Mouse (Mus musculus) heart, embryonic 11.5 days (tissue): ENCODE data around the gene Nup54. TPM values are rescaled to one million over a fixed set of nuclear protein-coding genes. Genes with fewer than 3 reads are reported as not detected.

Experiments used
- ATAC-seq: fragments of 200-750 bp; cut with Nextera tagmentation; replicated peaks from 2 replicates; pipeline ENCODE4 v1.8.0; 2017; ENCODE audit warnings: moderate library complexity; ENCODE audit not compliant: insufficient number of reproducible peaks, low FRiP score, low TSS enrichment
- H3K27ac ChIP-seq: fragments of 300-500 bp; sonication (generic); 2 replicates; pipeline ENCODE4 v1.5.1; 2014; ENCODE audit warnings: mild to moderate bottlenecking, low read depth, low read length
- H3K27me3 ChIP-seq: fragments of 300-500 bp; sonication (generic); 2 replicates; pipeline ENCODE4 v1.6.1; 2014; ENCODE audit warnings: mild to moderate bottlenecking, low read length, mixed read lengths; ENCODE audit not compliant: control insufficient read depth, insufficient read depth
- H3K36me3 ChIP-seq: fragments of 300-500 bp; sonication (generic); 2 replicates; pipeline ENCODE4 v1.6.1; 2014; ENCODE audit warnings: mild to moderate bottlenecking, low read length, moderate library complexity, mixed read lengths; ENCODE audit not compliant: control insufficient read depth, insufficient read depth
- H3K4me1 ChIP-seq: fragments of 300-500 bp; sonication (generic); 2 replicates; pipeline ENCODE4 v1.6.1; 2014; ENCODE audit warnings: low read length; ENCODE audit not compliant: control insufficient read depth, insufficient read depth
- H3K4me2 ChIP-seq: fragments of 300-500 bp; sonication (generic); 2 replicates; pipeline ENCODE4 v1.6.1; 2014; ENCODE audit warnings: mild to moderate bottlenecking, moderate library complexity
- H3K4me3 ChIP-seq: fragments of 300-500 bp; sonication (generic); 2 replicates; pipeline ENCODE4 v1.5.1; 2014; ENCODE audit warnings: low read depth, low read length
- H3K9ac ChIP-seq: fragments of 300-500 bp; sonication (generic); 2 replicates; pipeline ENCODE4 v1.6.1; 2014; ENCODE audit warnings: mild to moderate bottlenecking, low read depth, low read length, moderate library complexity
- H3K9me3 ChIP-seq: fragments of 300-500 bp; sonication (generic); replicated peaks from 2 replicates; pipeline ENCODE4 v1.6.1; 2016; ENCODE audit warnings: low read length; ENCODE audit not compliant: control insufficient read depth
- WGBS: fragments of 180-500 bp; shearing (Covaris S2); extraction: QIAGEN DNeasy Blood & Tissue Kit; methylation state at CpG from one replicate; pipeline ENCODE4 v1.1.7; 2014; ENCODE audit not compliant: insufficient replicate concordance; 5-methylcytosine and 5-hydroxymethylcytosine counted together
- polyA plus RNA-seq: library from polyadenylated mRNA; unstranded; fragments of >200 nt; fragmentation: Nextera tagmentation; extraction: Ambion mirVana; gene quantifications from 2 replicates; pipeline ENCODE4 v1.2.1, GENCODE M21; 2014

Nup54 gene
- polyA plus RNA-seq, 1 experiment from 2014 or later, result 45.7 TPM

DNA sequence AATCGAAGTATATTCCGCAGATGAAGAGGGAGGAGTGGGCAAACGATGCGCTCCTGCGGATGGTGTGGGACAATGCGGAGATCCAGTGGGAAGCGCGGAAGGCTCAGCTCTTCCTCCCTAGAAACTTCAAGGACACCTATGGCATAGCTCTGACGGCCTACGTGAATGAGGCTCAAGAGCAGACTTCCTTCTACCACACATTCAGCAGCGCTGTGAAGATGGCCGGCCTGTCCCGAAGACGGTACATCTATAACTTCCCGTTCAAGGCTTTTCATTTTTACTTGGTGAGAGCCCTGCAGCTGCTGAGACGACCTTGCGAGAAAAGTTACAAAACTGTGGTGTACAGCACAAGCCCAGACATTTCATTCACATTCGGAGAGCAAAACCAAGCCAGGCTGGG, 42.5 kb downstream of the Nup54 start:
- no peak overlapping the region for H3K27ac ChIP-seq
- H3K4me2 ChIP-seq, result peak overlapping the region; percentile 51
- H3K9ac ChIP-seq, result no peak overlapping the region
- no peak for ATAC-seq
- peaks cover 19% of the 10 kb centered on the region for H3K4me1 ChIP-seq
- H3K4me3 ChIP-seq, result peak overlapping the region; percentile 24
- WGBS, result 37% methylated on average over 18 of the region's 18 CpGs
- H3K9me3 ChIP-seq, result no peaks in the 10 kb centered on the region
- peaks cover 11% of the 10 kb centered on the region; the same call in 1 of the 2 replicates for H3K27me3 ChIP-seq
- H3K36me3 ChIP-seq, result no peaks in the 10 kb centered on the region

GRCm38 (mm10) chr5:92390615-92391014, 44.4 kb downstream of the Nup54 start:
- H3K27me3 ChIP-seq, result peaks cover 11% of the 10 kb centered on the region; the same call in 1 of the 2 replicates
- WGBS, result 40% methylated on average over 8 of the region's 8 CpGs
- H3K4me3 ChIP-seq, result no peak overlapping the region
- peaks cover 31% of the 10 kb centered on the region for H3K4me1 ChIP-seq
- H3K36me3 ChIP-seq, result no peaks in the 10 kb centered on the region
- H3K9ac ChIP-seq, result 0 out of 2 replicates have a peak overlapping the region, but pooled peaks have one; percentile 19
- no peak overlapping the region for H3K27ac ChIP-seq
- H3K9me3 ChIP-seq, result no peaks in the 10 kb centered on the region
- no peak for ATAC-seq
- H3K4me2 ChIP-seq, result peak overlapping the region; percentile 39

DNA sequence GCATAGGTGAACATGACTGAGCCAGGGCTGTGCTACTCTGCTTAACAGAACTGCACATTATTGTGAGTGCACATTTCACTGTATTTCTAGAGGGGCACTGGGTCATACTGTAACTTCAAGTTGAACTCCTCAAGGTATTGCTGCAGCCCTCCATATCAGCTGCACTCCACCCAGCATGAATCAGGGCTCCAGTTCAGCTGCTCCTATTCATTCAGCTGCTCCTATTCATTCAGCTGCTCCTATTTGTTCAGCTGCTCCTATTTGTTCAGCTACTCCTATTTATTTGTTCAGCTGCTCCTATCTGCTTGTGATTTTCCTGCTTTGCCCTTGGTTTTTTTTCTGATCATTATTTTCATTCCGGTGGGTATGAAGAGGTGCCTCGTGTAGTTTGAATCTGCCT, 45.0 kb downstream of the Nup54 start:
- H3K36me3 ChIP-seq, result no peaks in the 10 kb centered on the region
- H3K9me3 ChIP-seq, result no peaks in the 10 kb centered on the region
- H3K4me2 ChIP-seq, result no peak overlapping the region; the same call in 1 of the 2 replicates
- ATAC-seq, result no peak
- WGBS, result 76% methylated on average over 2 of the region's 2 CpGs
- peaks cover 11% of the 10 kb centered on the region; the same call in 1 of the 2 replicates for H3K27me3 ChIP-seq
- H3K9ac ChIP-seq, result no peak overlapping the region
- no peak overlapping the region for H3K27ac ChIP-seq
- peaks cover 31% of the 10 kb centered on the region for H3K4me1 ChIP-seq
- H3K4me3 ChIP-seq, result no peak overlapping the region

DNA sequence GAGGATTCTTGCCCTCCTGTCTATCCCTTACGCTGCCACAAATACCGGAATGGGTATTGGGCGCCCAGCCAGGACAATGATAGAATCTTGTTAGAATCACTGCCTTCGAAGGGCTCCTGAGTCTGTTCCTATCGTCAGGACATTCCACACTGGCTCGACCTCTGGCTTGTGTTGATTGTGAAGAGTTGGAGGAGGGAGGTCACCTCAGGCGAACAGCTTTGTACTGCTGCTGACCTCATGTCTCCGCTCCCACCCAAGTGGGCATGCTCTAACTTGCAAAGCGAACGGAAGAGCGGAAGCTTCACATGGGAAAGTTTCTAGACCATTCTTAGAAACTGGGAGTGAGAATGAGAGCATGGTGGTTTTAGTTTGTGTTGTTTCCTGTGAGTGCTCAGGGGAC, 47.6 kb downstream of the Nup54 start:
- Histone ChIP-seq H3K36me3 (no peaks in the 10 kb centered on the region), H3K27ac (peak overlapping the region; percentile 54), H3K27me3 (no peaks in the 10 kb centered on the region), H3K9ac (no peak overlapping the region), H3K9me3 (no peaks in the 10 kb centered on the region), H3K4me3 (no peak overlapping the region), H3K4me2 (peak overlapping the region; percentile 52), H3K4me1 (peaks cover 31% of the 10 kb centered on the region)
- 35% methylated on average over 11 of the region's 11 CpGs for WGBS
- ATAC-seq, result no peak

DNA sequence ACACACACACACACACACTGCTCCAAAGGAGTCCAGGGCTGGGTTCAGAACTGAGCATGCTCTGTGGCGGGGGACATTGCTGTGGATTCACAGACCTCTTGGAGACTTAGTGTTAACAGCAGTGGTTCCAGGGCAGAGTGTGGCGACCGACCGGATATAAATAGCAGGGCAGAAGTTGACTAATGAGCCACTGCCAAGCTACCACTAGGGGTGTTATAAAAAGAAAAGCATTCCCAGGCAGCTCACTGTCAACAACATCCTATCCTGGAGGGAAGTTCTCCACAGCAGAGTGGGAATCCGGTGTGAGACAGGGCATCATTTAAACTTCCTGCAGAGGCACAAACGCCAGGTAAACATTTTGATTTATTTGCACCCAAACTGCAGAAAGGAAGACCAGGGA, 48.4 kb downstream of the Nup54 start:
- Histone ChIP-seq H3K27me3 (no peaks in the 10 kb centered on the region), H3K9ac (0 out of 2 replicates have a peak overlapping the region, but pooled peaks have one; percentile 10), H3K4me2 (peak overlapping the region; percentile 52), H3K27ac (peak overlapping the region; percentile 54), H3K4me3 (no peak overlapping the region), H3K4me1 (peaks cover 31% of the 10 kb centered on the region), H3K36me3 (no peaks in the 10 kb centered on the region), H3K9me3 (no peaks in the 10 kb centered on the region)
- peak; percentile 47 for ATAC-seq
- 13% methylated on average over 6 of the region's 6 CpGs for WGBS

DNA sequence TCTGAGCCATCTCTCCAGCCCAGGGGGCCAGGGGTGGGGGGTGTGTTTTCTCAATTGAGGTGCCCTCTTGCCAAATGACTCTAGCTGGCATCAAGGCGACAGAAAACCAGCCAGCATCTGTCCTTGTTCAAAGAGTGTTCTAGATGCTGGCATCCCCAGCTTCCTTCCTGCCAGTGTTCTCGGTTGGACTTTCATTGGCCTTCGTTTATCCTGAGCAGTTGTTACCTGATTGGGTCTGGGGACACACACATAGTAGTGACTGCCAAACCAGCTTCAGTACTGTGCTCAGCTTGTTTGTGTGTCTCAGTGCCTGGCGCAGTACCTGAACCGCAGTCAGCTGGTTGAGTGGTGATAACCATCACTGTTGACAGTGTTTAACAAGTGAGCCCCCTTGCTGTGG, 48.9 kb downstream of the Nup54 start:
- peak overlapping the region; percentile 54 for H3K27ac ChIP-seq
- ATAC-seq, result no peak

GRCm38 (mm10) chr5:92384855-92385254, 50.2 kb downstream of the Nup54 start:
- Histone ChIP-seq H3K9ac (no peak overlapping the region), H3K9me3 (no peaks in the 10 kb centered on the region), H3K27ac (no peak overlapping the region), H3K4me3 (no peak overlapping the region), H3K36me3 (no peaks in the 10 kb centered on the region), H3K27me3 (no peaks in the 10 kb centered on the region), H3K4me1 (peaks cover 18% of the 10 kb centered on the region), H3K4me2 (no peak overlapping the region)
- WGBS, result 45% methylated on average over 7 of the region's 7 CpGs
- ATAC-seq, result no peak

More for the DNA sequence above, 48.9 kb downstream of the Nup54 start:
- Histone ChIP-seq H3K4me1 (peaks cover 28% of the 10 kb centered on the region), H3K36me3 (no peaks in the 10 kb centered on the region), H3K4me2 (no peak overlapping the region; the same call in 1 of the 2 replicates), H3K9me3 (no peaks in the 10 kb centered on the region), H3K4me3 (no peak overlapping the region), H3K27me3 (no peaks in the 10 kb centered on the region), H3K9ac (no peak overlapping the region)
- WGBS, result 66% methylated on average over 5 of the region's 5 CpGs

DNA sequence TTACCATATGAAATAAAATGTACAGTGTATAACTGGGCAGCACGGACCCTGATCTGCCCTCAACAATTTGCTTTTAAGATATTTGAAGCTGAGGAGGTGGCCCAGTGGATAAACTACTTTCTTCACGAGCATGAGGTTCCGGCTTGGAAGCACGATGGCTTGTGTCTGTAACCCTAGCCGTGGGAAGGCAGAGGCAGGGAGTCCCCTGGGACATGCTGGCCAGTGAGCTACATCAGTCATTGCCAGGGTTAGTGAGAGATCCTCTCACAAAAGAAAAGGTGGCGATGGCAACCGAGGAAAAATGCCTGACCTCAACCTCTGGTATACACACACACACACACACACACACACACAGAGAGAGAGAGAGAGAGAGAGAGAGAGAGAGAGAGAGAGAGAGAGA, 51.3 kb downstream of the Nup54 start:
- Histone ChIP-seq H3K4me2 (no peak overlapping the region), H3K9ac (no peak overlapping the region), H3K36me3 (no peaks in the 10 kb centered on the region), H3K4me1 (peaks cover 16% of the 10 kb centered on the region; the same call in 1 of the 2 replicates), H3K9me3 (no peaks in the 10 kb centered on the region), H3K27ac (no peak overlapping the region), H3K4me3 (no peak overlapping the region), H3K27me3 (no peaks in the 10 kb centered on the region)
- ATAC-seq, result no peak
- 54% methylated on average over 7 of the region's 7 CpGs for WGBS

DNA sequence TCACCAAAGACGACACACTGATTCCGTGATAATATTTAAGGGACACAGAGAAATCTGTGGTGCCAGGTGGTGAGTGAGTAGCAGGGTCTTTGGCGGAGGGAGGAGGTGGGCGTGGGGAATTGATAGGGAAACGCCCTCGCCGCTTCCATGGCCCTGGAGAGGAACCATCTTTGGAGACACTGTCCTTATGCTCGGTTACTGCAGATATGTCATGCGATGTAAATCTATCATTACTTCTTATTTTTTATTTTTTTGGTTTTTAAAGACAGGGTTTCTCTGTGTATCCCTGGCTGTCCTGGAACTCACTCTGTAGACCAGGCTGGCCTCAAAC, 52.7 kb downstream of the Nup54 start:
- H3K4me1 ChIP-seq, result peaks cover 10% of the 10 kb centered on the region; the same call in 1 of the 2 replicates
- no peak overlapping the region for H3K9ac ChIP-seq
- WGBS, result 53% methylated on average over 9 of the region's 9 CpGs
- H3K27ac ChIP-seq, result no peak overlapping the region
- H3K36me3 ChIP-seq, result no peaks in the 10 kb centered on the region
- no peak for ATAC-seq
- H3K27me3 ChIP-seq, result no peaks in the 10 kb centered on the region
- H3K4me2 ChIP-seq, result no peak overlapping the region
- H3K4me3 ChIP-seq, result no peak overlapping the region
- no peaks in the 10 kb centered on the region for H3K9me3 ChIP-seq
